Mouse (Mus musculus): ENCODE measurements around the gene Hist1h1e.
"Not testable (repeated sequence)": the region's sequence is repeated elsewhere in the genome, so short reads cannot be mapped to it uniquely, and the experiment has no call there.

Hist1h1e gene

DNA sequence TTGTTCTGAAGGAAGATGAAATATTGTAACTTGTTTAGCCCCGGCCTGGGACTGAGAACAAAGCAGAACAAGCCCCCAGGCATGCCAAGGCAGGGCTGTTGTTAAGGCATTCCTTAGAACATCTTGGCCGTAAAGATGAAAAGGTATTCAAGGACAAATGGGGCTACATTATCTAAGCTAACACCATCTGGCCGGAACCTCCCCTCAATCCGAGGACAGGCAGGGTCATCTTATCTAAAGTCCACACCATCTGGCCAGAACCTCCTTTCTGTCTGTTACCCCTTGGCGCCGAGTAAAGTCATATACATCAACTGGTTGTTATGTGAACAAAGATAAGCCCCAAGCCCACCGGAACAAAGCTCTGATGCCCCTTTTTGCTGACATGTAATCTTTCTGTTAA lies 30.5 kb downstream of the Hist1h1e start:
- not testable (repeated sequence) for DNase-seq (ENCODE audit: low spot score in 2 of 2)

DNA sequence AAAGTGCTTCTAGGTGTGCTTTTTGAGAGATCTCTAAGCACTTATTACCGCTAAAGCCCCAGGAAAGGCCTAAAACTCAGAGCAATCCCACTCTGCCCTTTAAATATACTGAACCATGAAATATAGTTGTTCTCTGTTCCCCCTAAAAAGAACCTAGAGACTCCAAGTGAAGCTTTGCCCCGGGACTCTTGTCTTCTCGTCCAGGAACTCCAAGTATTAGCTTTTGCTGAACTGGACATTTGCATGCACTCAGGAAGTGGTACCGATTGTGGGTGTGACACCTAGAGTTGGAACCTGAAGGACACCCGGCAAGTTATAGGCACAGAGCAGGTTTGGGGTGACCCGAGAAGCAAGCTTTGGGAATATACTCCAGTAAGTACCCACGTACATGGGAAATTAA lies 31.2 kb downstream of the Hist1h1e start:
- DNase-seq (ENCODE audit: low spot score in 2 of 2): no peak

GRCm38 (mm10) chr13:23586940-23587225 lies 35.5 kb downstream of the Hist1h1e start:
- DNase-seq (ENCODE audit: low spot score in 2 of 2): no peak

DNA sequence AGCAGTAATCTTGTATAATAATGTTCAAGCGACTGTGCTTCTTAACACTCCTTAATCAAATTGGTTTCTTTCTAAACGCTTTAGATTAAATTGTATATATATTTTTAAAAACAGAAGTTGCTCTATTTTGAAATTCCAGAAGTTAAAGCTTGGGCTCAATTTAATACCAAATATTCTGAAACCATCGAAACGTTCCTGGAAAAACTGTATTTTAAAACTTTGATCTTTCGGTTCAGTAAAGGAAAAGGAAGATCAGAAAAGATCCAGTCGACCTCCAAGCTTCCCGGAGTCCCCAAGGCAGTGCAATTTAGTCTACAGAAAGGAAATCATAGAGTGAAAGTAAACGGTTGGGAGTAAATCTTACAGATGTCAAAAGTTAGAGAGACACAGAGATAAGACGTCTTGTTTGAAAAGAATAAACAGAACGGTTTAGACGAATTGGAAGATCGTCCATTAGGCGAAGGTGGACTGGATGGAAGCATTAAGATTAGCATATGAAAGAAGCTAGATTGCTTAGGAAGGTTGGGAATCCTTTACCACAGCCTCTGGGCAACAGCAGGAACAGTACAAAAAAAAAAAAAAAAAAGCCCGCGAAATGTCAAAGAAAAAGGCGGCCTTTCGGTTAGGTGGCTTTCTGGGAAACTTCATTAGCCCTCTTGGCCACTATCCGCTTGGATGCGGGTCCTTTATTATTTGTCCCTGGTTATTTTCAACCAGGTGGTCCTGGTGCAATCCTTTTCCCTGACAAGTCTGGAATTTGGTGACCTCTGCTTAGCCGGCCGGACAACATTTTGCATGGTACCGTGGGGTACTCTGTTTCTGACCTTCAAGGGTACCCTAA lies 36.0 kb downstream of the Hist1h1e start:
- DNase-seq (ENCODE audit: low spot score in 2 of 2): no peak

DNA sequence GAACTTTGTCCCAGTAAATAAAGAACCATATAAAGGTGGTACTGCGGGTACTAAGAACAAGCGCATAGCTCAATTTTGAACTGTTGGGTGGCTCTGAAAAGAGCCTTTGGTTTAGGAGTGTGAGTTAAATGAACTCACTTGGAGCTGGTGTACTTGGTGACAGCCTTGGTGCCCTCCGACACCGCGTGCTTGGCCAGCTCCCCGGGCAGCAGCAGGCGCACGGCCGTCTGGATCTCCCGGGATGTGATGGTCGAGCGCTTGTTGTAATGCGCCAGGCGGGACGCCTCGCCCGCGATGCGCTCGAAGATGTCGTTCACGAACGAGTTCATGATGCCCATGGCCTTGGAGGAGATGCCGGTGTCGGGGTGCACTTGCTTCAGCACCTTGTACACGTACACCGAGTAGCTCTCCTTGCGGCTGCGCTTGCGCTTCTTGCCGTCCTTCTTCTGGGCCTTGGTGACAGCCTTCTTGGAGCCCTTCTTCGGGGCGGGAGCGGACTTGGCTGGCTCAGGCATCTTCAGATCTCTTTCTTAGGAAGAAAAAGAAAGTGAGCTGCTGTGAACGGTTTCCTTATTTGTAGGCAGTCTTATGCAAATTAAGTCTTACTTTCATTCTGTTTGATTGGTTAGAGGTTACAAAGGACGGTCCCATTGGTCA lies 36.8 kb downstream of the Hist1h1e start:
- peak; percentile 66 to 67 for DNase-seq (ENCODE audit: low spot score in 2 of 2)

DNA sequence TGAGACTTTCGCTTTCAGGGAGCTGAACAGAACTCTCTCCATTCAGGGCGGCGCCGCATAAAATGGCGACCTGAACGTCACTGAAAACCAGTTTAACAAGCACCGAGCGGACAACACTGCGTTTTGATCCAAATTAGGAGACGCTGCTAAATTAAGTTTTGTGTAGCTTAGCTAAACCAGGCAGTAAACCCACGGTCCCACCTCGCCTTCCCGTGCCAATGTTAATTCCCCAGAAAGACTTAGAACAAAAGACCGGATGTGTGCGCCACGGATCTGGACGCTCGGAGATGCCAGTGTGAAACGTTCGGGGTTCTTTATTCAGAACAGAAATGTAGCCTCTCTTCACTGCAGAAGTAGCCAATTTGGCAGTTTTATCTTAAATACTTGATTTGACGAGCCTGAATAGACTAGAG lies 37.3 kb downstream of the Hist1h1e start:
- DNase-seq (ENCODE audit: low spot score in 2 of 2): peak; percentile 61 to 75

- no peak for DNase-seq (ENCODE audit: low spot score in 2 of 2)
Observed at GRCm38 (mm10) chr13:23584331-23584730, 38.0 kb downstream of the Hist1h1e start.

DNA sequence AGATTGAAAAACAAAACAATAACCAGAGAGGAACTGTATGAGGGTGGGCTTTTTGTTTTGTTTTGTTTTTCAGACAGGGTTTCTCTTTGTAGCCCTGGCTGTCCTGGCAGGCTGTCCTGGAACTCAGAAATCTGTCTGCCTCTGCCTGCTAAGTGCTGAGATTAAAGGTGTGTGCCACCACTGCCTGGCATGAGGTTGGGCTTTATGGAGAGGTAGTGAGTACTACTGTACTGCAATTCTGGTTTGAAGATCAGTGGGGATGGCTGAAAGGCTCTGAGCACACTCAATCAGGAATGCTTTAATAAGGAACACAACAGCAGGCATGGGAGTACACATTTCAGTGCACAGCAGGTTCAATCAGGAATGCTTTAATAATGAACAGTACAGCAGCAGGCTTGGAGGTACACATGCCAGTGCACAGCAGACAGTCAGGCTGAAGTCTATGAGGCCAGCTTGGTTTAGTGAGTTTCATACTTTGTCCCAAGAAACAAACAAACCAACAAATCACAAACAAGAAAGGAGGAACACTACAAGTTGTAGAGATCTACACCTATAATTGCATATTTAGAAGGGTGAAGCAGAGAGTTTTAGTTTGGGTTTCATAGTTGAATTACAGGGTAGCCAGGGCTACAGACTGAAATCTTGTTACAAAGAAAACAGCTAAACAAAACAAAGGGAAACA lies 38.8 kb downstream of the Hist1h1e start:
- no peak for DNase-seq (ENCODE audit: low spot score in 2 of 2)

DNA sequence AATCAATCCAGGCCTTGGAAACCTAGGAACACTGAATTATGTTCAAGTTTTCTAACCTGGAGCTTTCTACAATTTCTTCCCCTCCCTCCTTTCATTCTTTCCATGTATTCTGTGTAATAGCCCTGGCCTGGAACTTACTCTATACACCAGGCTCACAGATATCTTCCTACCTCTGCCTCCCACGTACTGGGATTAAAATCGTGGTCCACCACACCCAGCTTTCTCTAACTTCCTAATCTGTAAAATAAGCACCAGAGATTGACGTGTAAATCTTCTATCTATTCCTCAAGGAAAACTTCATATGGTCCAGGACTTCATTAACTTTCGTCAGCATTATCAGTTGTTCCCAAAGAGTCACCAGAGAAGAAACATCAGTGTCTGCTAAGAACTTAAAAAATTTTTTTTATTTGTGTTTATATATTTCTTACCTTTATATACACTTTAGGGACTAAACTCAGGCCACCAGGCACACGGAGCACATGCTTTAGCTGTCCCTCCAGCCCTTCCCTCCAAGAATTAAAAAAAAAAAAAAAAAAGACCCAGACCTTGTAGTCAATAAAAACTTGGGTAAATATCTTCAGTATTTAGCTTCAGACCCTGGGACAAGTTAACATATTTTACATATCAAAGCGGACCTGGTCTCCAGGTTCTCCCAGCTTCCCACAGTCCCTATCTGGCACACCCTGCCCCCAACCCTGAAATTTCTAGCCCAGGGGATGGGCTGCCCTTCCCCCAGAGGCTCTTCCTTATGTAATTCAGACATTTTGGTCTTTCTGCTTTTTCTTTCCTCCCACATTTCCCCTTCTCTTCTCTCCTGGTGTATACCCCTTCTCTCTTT lies 39.9 kb downstream of the Hist1h1e start:
- DNase-seq (ENCODE audit: low spot score in 2 of 2): no peak

DNA sequence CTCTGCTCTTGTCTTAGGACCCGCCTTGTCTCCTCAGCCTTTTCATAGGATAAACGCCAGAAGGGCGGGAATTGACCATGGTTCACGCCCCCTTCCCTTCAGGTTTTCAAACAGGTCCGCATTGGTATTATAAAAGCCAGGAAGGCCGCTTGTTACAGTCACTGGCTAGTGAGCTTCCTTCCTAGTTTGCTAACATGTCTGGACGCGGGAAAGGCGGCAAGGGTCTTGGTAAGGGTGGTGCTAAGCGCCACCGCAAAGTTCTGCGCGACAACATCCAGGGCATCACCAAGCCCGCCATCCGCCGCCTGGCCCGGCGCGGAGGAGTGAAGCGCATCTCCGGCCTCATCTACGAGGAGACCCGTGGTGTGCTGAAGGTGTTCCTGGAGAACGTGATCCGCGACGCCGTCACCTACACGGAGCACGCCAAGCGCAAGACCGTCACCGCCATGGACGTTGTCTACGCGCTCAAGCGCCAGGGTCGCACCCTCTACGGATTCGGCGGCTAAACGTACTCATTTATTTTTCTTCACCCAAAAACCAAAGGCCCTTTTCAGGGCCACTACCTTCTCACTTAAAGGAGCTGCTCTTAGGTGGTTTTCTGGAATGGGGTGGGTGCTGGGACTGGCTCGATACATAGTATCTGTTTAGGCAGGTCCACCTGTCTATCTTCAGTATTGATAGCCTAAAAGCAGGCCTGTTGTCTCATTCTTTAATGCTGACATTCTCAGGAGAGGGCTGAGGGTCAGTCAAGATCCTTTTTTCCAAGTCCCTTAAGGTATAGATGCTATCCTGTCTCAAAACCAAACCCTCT lies 40.7 kb downstream of the Hist1h1e start, which contains the start of gene Hist1h4d:
Gene Hist1h4d (plus strand): TSS at position 191 of the 811 bp plus-strand sequence.
- peak; percentile 89 to 96 for DNase-seq (ENCODE audit: low spot score in 2 of 2)

DNA sequence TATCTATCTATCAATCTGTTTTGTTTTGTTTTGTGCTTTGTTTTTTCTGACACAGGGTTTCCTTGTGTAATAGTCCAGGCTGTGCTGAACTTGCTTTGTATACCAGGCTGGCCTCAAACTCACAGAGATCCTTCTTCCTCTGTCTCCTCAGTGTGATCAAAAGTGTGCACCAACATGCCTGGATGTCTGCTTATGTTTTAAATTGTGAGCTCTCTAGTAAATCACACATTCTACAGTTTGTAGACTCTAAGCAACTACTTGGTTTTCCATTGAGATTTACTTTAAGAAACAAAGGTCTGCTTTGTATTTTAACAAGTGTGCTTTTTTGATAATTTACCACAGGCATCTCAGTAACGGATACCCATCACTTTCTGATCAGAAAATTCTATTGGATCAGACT lies 44.5 kb downstream of the Hist1h1e start:
- DNase-seq (ENCODE audit: low spot score in 2 of 2): no peak

DNA sequence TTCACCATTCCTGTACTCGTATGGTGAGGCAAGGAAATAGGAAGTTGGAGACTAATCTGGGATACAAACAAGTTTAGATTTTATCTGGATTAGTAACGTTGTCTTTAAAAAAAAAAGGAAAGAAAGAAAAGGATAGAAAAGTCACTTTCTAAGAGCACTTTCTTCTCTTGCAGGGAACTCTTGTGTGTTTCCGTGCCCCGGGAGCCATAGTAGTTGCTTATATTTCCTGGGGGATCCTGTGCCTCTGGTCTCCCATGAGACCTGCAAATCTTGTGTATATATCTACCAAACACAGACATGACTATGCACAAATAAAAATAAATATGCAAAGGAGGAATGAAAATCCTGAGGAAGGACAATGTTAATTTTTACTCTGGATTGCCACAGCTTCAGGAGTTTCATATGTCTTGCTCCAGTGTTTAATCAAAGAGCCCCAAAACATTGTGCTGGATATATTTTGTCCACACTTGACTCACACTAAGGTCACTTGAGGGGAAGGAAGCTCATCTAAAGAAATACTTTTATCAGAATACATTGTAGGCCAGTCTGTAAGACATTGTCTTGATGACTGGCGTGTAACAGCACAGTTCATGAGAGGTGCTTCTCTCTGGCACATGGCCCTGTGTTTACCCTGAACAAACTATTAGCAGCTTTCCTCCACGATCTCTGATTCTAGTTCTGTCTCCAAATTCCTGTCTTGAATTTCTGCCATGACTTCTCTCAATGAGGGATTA lies 45.3 kb downstream of the Hist1h1e start:
- no peak for DNase-seq (ENCODE audit: low spot score in 2 of 2)

DNA sequence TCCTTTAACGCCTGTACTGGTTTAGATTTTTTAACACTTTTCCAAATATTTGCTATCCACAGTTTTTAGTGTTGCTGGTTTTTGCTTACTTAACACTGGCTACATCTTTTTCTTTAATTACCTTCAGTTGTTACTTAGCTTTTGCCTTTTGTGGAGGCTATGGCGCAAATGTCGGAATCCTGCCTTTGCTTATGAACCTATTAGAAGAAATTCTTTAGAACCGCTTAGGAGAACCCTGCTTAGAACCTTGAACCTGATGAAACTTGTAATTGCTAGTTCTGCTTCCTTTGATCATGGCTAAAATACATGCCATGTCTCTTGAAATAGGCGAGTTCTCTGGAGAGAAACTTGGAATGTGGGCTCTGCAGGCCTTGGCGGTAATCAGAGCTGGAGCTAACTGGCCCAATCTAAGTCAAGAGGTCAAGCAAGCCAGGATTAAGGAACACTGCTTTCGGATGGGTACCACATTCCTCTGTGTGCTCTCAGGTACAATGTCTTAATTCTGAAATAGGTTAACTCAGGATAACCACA lies 45.9 kb downstream of the Hist1h1e start:
- DNase-seq (ENCODE audit: low spot score in 2 of 2): no peak

DNA sequence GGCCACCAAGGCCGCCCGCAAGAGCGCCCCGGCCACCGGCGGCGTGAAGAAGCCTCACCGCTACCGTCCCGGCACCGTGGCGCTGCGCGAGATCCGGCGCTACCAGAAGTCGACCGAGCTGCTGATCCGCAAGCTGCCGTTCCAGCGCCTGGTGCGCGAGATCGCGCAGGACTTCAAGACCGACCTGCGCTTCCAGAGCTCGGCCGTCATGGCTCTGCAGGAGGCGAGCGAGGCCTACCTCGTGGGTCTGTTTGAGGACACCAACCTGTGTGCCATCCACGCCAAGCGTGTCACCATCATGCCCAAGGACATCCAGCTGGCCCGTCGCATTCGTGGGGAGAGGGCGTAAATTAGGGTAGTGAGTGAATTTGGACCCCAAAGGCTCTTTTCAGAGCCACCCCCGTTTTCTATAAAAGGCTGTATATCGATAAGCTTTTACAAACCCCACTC lies 46.5 kb downstream of the Hist1h1e start:
- DNase-seq (ENCODE audit: low spot score in 2 of 2): not testable (repeated sequence)

- DNase-seq (ENCODE audit: low spot score in 2 of 2): peak in 1 of 2 experiments; percentile 58
Observed at GRCm38 (mm10) chr13:23575271-23575851, 47.0 kb downstream of the Hist1h1e start, which contains the start of gene Hist1h3d. Hist1h3d (plus strand) TSS chr13:23575763.

DNA sequence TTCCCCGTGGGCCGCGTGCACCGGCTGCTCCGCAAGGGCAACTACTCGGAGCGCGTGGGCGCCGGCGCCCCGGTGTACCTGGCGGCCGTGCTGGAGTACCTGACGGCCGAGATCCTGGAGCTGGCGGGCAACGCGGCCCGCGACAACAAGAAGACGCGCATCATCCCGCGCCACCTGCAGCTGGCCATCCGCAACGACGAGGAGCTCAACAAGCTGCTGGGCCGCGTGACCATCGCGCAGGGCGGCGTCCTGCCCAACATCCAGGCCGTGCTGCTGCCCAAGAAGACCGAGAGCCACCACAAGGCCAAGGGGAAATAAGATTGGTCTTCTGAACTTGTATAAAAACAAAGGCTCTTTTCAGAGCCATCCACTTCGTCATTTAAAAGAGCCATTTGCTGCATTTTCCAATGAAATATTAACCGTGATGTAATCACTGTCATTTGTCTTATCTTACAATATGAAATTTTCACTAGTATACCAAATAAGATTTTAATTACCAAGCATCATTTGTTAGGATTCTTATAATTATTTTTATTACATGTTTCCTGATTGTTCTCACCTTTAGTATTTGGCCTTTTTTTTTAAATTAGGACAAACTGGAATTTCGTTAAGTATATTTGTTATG lies 47.7 kb downstream of the Hist1h1e start:
- not testable (repeated sequence) for DNase-seq (ENCODE audit: low spot score in 2 of 2)

DNA sequence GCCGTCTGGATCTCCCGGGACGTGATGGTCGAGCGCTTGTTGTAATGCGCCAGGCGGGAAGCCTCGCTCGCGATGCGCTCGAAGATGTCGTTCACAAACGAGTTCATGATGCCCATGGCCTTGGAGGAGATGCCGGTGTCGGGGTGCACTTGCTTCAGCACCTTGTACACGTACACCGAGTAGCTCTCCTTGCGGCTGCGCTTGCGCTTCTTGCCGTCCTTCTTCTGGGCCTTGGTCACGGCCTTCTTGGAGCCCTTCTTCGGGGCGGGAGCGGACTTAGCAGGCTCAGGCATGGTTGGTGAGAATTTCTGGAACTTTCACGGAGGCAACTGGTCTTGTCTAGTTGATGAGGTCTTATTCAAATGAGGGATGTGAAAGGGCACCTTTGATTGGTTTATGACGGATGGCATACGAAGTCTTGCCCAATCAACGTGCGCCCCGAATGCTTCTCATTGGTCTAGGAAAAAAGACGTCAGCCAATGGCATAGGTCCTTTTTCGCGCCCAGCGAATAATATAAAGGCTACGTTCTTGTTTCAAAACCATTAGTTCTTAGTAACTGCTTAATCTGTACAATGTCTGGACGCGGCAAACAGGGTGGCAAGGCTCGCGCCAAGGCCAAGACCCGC lies 48.3 kb downstream of the Hist1h1e start, which contains the start of the genes Hist1h2bf and Hist1h2ad:
Gene Hist1h2bf (minus strand): TSS at position 299 of the 627 bp plus-strand sequence.
Gene Hist1h2ad (plus strand): TSS at position 484 of the 627 bp plus-strand sequence.
- DNase-seq (ENCODE audit: low spot score in 2 of 2): peak; percentile 78 to 85

Data from spleen, postnatal 14 days (tissue).